Mouse (Mus musculus) CD8-positive naive resting alpha-beta T cell, adult 2 months (primary cell): Measurements from ENCODE around the gene 1700003H04Rik.

ENCODE experiments used
- DNase-seq, 2 experiments: peaks; one replicate each; pipeline ENCODE4 v3.0.0; 2022; ENCODE audit warnings: low read depth in 2 of 2, low spot score in 2 of 2

Gene 1700003H04Rik

DNA sequence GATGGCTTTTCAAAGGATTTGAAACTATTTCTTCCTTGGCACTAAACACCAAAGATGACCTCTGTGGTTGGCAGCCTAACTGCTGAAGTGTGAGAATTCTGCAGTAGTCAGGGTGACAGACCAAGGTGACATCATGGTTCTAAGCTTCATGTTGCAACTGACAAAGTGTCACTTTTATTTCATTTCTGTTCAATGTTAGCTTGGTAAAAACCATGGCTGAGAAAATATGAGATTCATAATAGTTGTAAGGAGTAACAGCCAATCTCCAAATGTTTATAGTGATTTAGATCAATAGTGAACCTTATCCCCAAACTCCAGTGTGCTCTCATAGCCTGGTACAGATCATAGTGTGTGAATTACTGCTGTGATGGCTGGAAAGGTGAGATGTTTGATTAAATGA, at the start of gene 1700003H04Rik:
1700003H04Rik (minus strand) TSS at position 101 of the 400 bp plus-strand sequence.
- DNase-seq = no peak

DNA sequence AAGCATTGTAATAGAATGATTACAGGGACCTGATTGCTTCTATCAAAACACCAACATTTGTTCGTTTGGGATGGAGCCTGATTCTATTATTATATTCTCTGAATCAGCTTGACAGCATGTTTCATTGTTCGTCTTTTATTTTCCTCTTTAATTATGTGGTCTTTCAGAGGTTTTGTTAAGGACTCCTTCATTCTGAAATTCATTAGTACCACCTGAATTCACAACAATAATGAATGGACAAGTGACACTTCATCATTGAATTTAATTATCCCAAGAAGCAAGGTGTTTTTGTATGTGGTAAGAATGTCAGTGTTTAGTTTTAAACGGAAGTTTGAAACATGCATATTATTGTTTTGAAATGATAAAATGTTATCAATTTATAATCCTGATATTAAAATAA, 42.1 kb upstream of the 1700003H04Rik start:
- no peak for DNase-seq

DNA sequence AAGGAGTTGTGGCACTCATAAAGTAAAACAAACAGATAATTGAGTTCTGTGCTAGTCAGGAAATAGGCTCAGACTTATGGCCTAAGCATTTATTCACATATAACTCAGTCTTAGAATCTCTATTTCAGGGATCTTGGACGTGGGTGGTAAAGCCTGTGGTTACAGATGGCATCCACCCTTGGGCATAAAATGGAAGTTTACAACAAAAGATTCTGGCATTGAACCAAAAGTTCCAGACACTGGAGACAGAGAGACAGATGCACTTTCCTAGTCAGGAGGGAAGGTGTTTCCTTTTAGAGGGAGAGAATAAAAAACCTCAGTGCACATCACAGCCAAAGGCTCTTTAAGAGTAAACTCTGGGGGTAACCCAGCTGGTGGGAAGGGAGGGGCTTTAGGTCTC, 32.4 kb upstream of the 1700003H04Rik start:
- no peak for DNase-seq

DNA sequence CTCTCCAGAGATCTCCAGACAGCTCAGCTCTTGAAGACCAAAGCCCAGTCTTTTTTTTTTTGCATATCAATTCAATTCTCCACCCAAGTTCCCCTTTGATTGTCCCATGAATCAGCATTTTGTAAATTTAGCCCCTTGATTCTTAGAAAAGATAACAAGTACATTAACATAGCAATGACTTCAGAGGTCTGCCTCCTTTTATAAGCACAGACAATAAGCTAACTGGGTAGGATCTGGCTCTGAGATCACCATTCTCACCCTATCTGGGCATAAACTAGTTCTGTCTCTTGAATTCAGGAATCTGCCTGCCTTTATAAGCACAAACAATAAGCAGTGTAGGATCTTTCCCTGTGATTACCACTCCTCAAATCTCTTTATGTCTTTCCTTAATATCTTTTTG, 29.1 kb upstream of the 1700003H04Rik start:
- no peak for DNase-seq

DNA sequence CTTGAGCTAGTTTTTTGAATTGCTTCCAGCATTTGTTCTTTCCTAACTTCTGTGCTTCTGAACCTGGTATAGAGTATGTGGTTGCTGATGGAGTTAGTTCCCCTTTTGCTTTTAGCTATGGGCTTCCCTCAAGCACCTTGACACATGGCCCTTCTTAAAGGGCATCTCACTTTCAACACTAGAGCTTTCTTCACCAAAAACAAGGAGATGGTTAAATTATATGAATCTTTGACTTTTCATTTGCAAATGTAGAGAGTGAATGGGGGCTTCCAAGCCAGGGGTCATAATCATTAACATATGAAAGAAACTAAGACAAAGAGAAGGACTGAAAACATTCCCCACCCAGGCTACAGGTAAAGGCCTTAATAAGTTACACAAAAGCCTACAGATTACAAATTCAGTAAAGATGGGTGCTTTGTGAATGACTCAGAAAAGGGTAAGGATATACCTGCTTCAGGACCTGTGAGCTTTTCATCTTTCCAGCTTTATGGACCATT, 25.2 kb upstream of the 1700003H04Rik start:
- DNase-seq = no peak

DNA sequence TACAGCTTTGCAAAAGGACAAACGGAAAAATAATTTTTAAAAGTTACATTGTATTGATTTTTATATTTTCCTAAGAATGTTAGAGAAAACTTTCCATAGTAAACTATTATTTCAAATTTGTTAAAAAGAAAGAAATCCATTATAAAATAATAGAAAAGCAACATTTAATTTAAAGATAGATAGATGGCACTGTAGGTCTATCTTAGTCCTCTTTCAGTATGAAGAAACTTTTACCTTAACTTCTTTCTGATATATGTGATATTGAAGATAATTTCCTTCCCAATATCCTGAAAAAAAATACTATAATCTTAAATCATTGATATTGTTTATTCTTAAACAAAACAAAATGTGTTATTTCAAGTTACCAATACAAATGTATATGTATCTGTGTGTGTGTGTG, 24.6 kb upstream of the 1700003H04Rik start:
- DNase-seq = no peak

DNA sequence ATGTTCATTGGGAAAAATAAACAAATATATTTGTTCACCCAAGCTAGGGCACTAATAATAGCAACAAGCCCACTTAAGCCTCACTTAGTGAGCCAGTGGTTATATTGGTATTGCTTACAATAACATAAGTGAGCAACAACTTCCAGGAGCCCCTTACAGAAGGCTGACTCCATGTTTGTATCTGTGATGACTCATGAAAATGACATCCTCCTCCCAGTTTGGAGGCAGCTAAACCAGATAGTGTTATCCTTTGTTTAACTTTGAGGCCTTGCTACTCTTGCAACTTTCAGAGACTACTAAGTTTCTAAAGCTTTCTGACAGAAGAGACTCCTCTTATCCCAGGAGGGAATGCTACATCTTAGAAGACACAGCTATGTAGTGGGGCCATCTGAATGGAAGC, 16.9 kb upstream of the 1700003H04Rik start:
- DNase-seq = no peak

DNA sequence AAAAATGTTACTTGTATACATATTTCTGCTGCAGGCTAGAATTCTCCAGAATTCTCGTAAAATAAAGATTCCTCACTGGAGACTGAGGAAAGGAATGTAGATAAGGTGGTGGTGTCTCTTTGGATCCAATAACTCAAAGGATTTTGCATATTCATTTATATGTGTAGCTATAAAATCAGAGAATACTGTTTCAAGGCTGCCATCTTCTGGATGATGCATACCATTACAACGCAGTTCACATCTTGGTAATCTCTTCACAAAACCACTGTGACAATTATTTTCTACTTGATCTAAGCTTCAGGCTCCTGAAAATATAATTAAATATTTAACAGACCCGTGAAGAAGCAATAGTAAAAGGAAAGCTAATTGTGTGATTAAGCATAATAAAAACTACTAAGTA, 6.6 kb upstream of the 1700003H04Rik start:
- no peak for DNase-seq

DNA sequence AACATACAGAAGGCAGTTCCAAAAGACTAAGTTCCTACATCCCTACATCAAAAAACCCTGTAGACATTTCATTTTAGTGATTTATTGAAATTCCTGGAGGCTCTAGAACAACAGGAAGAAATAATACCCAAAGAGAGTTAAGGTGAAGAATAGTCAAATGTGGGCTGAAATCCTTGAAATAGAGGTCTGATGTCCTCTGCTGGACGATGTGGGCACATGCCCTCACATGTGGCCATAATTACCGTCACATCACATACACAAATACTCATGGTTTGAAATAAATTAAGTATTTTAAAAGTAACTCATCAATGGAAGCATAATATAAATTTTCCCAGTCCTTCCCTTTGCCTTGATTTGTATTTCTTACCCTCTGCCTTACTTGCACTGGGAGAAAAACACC, 4.9 kb upstream of the 1700003H04Rik start:
- no peak for DNase-seq

DNA sequence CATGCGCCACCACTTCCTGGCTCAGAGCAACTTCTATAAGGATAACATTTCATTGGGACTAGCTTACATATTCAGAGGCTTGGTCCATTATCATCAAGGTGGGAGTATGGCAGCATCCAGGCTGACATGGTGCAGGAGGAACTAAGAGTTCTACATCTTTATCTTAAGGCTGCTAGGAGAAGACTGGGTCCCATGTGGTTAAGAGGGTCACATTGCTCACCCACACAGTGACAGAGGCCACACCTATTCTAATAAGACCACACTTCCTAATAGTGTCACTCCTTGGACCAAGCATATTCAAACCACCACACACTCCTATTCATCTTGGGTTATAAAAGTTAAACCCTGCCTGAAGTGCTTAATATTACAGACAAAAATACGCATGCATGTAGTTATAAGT, 23.6 kb downstream of the 1700003H04Rik start:
- DNase-seq = no peak

DNA sequence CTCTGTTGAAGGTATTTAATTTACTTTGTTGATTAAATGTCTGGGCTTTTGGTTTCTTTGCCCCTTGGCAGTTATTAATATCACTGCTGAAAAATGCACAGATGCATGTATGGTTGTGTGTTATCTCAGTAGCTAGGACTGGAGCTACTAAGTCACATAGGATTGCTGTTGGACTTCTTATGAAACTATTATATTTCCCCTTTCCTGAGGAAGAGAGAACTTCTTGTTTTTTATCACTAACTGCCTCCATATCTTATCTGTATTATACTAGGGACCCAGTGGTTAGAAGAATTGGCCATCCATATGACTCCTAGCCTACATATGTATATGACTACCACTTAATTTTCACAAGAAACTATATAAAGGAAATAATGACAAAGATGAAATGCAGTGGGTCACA, 24.9 kb downstream of the 1700003H04Rik start:
- DNase-seq = no peak

DNA sequence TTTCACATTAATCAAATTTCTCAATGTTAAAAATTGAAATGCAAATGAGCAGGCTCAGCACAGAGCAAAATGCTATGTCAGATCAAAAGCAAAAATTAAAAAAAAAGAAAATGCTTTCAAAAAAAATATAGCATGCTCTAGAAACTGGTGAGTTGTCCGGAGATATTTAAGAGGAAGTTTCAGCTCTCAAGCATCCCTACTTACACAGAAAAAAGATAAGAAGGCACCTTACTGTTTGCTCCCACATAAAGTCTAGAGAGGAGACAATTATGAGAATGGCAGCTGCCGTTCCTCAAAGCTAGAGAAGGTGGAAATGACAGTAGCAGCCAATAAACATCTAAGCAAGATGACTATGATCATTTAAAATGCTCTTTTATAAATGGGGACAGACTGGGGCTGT, 25.8 kb downstream of the 1700003H04Rik start:
- no peak for DNase-seq

DNA sequence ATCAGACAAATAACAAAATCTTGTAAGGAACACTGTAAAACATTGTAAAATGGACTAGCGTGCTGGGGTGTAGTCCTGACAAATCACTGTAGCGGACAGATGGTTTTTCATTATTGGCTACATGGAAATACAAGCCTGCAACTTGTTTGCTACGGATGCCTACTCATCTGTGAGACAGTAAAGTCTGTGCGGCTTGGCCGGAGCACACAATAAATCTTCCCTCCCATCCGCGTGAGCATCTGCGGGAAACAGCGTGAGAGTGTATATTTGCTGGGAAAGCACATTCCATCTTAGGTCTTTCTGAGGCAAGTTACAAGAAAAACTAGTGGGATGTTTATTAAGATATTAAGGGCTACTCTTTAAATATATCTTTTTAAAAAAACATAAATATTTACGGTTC, 32.0 kb downstream of the 1700003H04Rik start:
- DNase-seq = no peak

DNA sequence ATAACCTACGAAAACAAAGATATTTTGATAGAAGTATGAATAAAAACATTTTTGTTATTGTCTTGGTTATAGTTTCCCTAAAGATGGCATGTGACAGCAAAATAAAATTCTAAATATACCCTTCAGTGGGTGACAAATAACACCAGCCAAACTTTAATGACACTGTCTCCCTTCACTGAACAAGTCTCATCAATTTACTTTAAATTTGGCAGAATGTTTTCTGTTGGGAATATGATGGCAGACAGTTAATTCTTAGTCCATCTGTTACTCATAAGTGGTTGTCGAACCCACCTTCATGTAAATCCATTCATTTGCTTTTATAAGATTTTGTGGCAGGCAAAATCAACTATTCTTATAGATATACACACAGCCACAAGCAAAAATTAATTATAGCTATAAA, 42.6 kb downstream of the 1700003H04Rik start:
- no peak for DNase-seq

DNA sequence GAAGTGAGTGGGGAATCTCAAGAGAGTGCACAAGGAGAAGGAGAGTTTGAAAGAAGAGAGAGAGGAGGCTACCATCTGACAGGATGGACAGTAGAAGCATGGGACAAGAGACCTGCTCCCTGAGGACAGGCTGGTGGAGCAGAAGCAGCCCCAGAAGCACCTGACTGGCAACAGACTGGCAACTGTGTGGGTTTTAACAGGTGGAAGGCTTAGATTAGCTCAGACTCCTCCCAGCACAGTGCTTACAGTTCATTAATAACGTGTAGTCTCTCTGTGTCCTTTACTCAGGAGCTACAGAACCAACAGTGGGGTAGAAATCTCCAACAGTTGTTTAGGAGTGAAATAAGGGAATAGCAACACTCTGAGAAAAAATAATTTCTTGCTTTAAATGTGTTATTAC, 44.3 kb downstream of the 1700003H04Rik start:
- DNase-seq = no peak

DNA sequence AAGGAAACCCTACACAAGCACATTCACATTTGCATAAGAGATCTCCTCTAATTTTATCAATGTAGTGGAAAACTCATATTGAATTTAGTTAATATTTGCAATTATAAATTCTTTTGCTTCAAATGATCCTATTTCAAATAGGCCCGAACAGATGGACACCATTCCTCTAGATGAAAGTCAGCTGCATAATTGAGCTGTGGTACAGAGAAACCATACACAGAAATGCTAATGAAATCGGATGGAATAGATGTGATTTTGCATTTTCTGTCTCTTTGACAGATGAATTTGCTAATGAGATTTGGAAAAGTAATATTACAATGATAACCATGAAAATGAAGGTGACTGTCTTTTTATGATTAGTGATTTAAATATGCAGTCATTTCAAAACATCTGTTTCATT, 62.1 kb downstream of the 1700003H04Rik start:
- no peak for DNase-seq
